Mouse (Mus musculus): ENCODE data around the gene Tec. TPM values are rescaled to one million over a fixed set of nuclear protein-coding genes. Genes with fewer than 3 reads are reported as not detected.

Tec gene
- total and polyA plus RNA-seq, 3 experiments: 7.9 to 25.9 (median 20.1) TPM

DNA sequence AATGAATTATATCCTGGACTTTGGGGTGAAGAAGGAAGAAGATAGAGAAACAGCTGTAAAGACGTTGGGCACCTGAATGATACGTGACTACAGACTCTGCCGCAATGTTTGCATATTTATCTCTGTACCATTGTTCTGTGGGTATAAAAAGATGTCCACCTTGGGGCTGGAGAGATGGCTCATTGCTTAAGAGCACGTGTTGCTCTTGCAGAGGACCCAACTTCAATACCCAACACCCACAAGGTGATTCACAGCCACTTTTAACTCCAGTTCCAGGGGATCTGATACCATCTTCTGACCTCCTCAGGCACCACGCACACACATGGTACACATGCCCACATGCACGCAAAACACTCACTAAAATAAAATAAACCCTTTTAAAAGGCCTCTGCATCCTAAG lies 52.9 kb downstream of the Tec start (continued):
- TF ChIP-seq EP300 (IDR thresholded peaks at IDR 0.05; ENCODE audit: low read length) (peak; percentile 43; the same call in 1 of the 2 replicates), CHD1 (IDR thresholded peaks at IDR 0.05; ENCODE audit: low read depth, low read length) (no peak), MAFK (IDR thresholded peaks at IDR 0.05; ENCODE audit: insufficient replicate concordance, low read length) (no peak), ZC3H11A (IDR thresholded peaks at IDR 0.05; ENCODE audit: low read depth, low read length) (no peak), ZKSCAN1 (IDR thresholded peaks at IDR 0.05; ENCODE audit: borderline replicate concordance, low read depth, low read length) (no peak), RCOR1 (conservative IDR thresholded peaks at IDR 0.05; ENCODE audit: low read depth, low read length) (no peak), MYC (IDR thresholded peaks at IDR 0.05; ENCODE audit: low read depth, low read length) (0 out of 2 replicates have a peak, but pooled peaks have one; percentile 33), POLR2A (IDR thresholded peaks at IDR 0.05; ENCODE audit: low read depth, low read length) (no peak), TBP (conservative IDR thresholded peaks at IDR 0.05; ENCODE audit: low read depth, low read length) (no peak), IRF4 (IDR thresholded peaks at IDR 0.05; ENCODE audit: low read depth, low read length) (no peak), KAT2A (IDR thresholded peaks at IDR 0.05; ENCODE audit: insufficient replicate concordance, low read length) (no peak), BHLHE40 (IDR thresholded peaks at IDR 0.05; ENCODE audit: low read depth, low read length) (peak; percentile 84), ZNF384 (IDR thresholded peaks at IDR 0.05; ENCODE audit: low read depth, low read length) (no peak), POLR2AphosphoS2 (IDR thresholded peaks at IDR 0.05; ENCODE audit: low read depth, low read length) (no peak), SIN3A (IDR thresholded peaks at IDR 0.05; ENCODE audit: low read length) (peak; percentile 49; the same call in 1 of the 2 replicates), MAZ (IDR thresholded peaks at IDR 0.05; ENCODE audit: low read depth, low read length) (no peak), E2F4 (IDR thresholded peaks at IDR 0.05; ENCODE audit: insufficient replicate concordance, low read depth, low read length) (no peak)

DNA sequence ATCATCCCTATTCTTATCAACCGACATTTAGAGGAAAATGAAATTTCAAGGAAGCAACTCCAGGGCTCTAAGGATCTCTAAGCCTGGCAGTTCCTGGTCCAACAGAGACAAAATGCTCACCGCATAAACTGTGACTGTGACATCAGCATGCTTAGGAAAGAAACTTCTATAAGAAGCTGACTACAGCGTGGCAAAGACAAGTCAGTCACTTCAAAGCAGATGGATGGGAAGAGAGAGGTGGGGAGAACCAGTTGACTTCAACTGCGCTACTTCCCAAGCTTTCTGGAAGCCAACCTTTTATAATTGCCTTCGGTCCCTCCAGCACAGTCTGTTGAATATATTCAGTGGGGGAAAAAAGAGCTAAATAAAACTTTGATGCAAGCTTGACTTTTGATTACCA lies 54.2 kb downstream of the Tec start:
- Histone ChIP-seq H3K79me2 (replicated peaks; ENCODE audit: control insufficient read depth, extremely low read depth, insufficient read depth, poor library complexity, severe bottlenecking) (0 out of 2 replicates have a peak, but pooled peaks cover 2% of the 10 kb centered on the region), H3K36me3 (replicated peaks in 1 of 2; ENCODE audit: control insufficient read depth in 1 of 2, insufficient read depth in 1 of 2, low read length in 1 of 2) (peaks cover 0 to 20% of the 10 kb centered on the region in 2 experiments)
- dilution Hi-C loops (cut with MboI; ENCODE audit: extremely low pct_ligation_motif_present, extremely low pct_unique_long_range_greater_than_20kb, low sequenced_read_pairs): no loop called here

More for the DNA sequence above, 54.2 kb downstream of the Tec start:
- peaks cover 19 to 94% of the 10 kb centered on the region in 2 experiments for H3K4me1 ChIP-seq (ENCODE audit: control insufficient read depth in 1 of 2, insufficient read depth in 2 of 2)
- H3K9me3 ChIP-seq (replicated peaks; ENCODE audit: low read length): peaks cover 2% of the 10 kb centered on the region
- TF ChIP-seq CHD1 (IDR thresholded peaks at IDR 0.05; ENCODE audit: low read depth, low read length) (no peak), MYC (IDR thresholded peaks at IDR 0.05; ENCODE audit: low read depth, low read length) (no peak), POLR2A (IDR thresholded peaks at IDR 0.05; ENCODE audit: low read depth, low read length) (no peak), ELF1 (IDR thresholded peaks at IDR 0.05; ENCODE audit: low read depth, low read length) (no peak), CHD2 (IDR thresholded peaks at IDR 0.05; ENCODE audit: low read length) (no peak), RCOR1 (conservative IDR thresholded peaks at IDR 0.05; ENCODE audit: low read depth, low read length) (no peak), USF1 (IDR thresholded peaks at IDR 0.05; ENCODE audit: low read depth, low read length) (no peak), ZNF384 (IDR thresholded peaks at IDR 0.05; ENCODE audit: low read depth, low read length) (no peak), SMC3 (IDR thresholded peaks at IDR 0.05; ENCODE audit: low read depth, low read length) (no peak), IRF4 (IDR thresholded peaks at IDR 0.05; ENCODE audit: low read depth, low read length) (no peak), BHLHE40 (IDR thresholded peaks at IDR 0.05; ENCODE audit: low read depth, low read length) (no peak), UBTF (IDR thresholded peaks at IDR 0.05; ENCODE audit: low read depth, low read length) (no peak), CTCF (conservative IDR thresholded peaks at IDR 0.05 in 1 of 2, IDR thresholded peaks at IDR 0.05 in 1 of 2; ENCODE audit: low read depth in 2 of 2, low read length in 2 of 2) (no peak), SIN3A (IDR thresholded peaks at IDR 0.05; ENCODE audit: low read length) (no peak), NRF1 (IDR thresholded peaks at IDR 0.05; ENCODE audit: low read depth, low read length) (no peak), NELFE (IDR thresholded peaks at IDR 0.05; ENCODE audit: low read depth, low read length) (no peak)
- H3K4me2 ChIP-seq (ENCODE audit: insufficient read depth, low read depth, poor library complexity, severe bottlenecking): no peak overlapping the region
- no peak overlapping the region for H3K4me3 ChIP-seq (replicated peaks in 1 of 3; ENCODE audit: low read depth in 2 of 3, low read length in 2 of 3, poor library complexity in 1 of 3)
- no peaks in the 10 kb centered on the region for H3K27me3 ChIP-seq (replicated peaks)
- H3K9ac ChIP-seq (ENCODE audit: insufficient read depth, low read depth): no peak overlapping the region
- no peak overlapping the region for H3K27ac ChIP-seq (ENCODE audit: insufficient read depth, low read depth)
- no peak for DNase-seq (ENCODE audit: extremely low read depth)
- in situ Hi-C loops (cut with MboI; ENCODE audit: low pct_ligation_motif_present, low pct_unique_long_range_greater_than_20kb, low sequenced_read_pairs): no loop called here

Data from CH12.LX (cell line).